Mouse (Mus musculus): ENCODE results near the gene Rrbp1.

Gene Rrbp1

DNA sequence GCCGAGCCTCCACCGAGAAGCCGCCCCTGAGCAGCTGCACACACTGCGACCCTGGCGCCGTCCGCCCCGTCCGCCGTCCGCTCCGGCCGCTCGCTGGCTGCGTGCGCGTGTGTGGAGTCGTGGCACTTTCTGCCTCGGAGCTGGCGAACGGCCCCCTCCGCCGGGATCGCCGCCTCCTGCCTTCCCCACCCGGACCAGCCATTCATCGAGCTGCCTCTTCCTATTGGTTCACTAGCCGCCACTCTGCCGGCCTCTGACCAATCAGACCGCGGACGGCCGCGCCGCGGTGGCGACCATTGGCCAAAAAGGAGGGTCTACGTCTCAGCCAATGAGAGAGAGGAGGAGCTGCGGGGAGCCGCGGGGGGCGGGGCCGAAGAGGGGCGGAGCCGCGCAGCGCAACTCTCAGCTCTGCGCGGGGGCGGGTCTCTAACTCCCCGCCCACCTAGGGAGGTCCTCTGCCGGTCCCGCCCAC lies at the start of gene Rrbp1:
Gene Rrbp1 (minus strand): TSS at position 184 of the 472 bp plus-strand sequence.
- in situ Hi-C loops (cut with MboI) = loop anchor here (25.0 kb wide), 1 partner anchor 201 kb away; no protein-coding TSS in a partner anchor

GRCm38 (mm10) chr2:144057735-144058134 lies 46.7 kb upstream of the Rrbp1 start:
- in situ Hi-C loops (cut with MboI) = no loop called here

DNA sequence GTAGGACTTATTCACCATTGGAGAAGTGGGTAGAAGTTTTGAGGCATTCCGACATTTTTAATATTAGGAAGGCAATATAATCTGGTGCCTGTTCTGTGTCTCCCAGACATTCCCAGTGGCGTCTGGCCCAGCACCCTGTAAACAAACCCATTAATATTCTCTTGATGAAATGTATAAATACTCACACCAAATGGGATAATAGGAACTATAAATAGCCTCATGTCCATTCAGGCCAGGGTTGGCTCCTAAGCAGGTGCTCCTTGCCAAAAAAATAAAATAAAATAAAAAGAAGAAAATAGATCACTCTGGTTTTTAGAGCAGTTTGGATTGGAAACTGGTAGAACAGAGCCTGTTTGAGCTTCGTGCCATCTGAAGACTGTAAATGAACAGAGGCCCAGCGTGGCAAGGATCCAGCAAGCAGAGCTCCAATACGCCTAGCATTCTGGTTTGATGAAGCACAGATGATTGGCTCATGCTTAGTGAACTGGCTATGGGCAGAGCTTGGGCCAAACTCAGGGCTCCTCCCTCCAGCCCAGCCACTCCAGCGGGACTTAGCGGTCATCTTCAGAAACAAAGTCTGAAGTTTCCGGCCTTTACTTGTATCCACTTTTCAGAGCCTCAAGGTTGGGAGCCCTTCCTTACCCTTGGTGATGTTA lies 41.5 kb upstream of the Rrbp1 start:
- in situ Hi-C loops (cut with MboI) = no loop called here

- in situ Hi-C loops (cut with MboI) = no loop called here
Measured at GRCm38 (mm10) chr2:144050861-144051260, 39.8 kb upstream of the Rrbp1 start.

- in situ Hi-C loops (cut with MboI) = no loop called here
Measured at GRCm38 (mm10) chr2:144050146-144050680, 39.1 kb upstream of the Rrbp1 start.

DNA sequence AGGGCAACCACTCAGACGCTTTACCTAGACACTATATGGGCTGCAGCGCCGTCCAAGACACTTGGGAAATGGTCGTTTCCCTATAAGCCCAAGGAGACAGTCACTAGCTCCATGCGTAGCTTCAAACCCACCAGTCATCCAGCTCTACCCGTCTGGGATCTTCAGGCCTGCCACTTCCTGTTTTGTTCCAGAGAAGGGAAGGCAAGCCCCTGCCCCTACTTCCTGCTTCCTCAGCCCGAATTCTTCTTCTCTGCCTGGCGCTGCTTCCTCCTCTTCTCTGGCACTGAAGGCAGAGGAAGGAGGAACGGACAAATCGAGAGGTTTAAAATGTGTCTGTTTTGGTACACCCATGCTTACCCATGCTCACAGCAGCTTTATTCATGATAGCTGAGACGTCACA lies 35.9 kb upstream of the Rrbp1 start:
- in situ Hi-C loops (cut with MboI) = no loop called here

- in situ Hi-C loops (cut with MboI) = no loop called here
Measured at GRCm38 (mm10) chr2:144045756-144046560, 34.9 kb upstream of the Rrbp1 start.

- in situ Hi-C loops (cut with MboI) = no loop called here
Measured at GRCm38 (mm10) chr2:144044726-144045125, 33.7 kb upstream of the Rrbp1 start.

DNA sequence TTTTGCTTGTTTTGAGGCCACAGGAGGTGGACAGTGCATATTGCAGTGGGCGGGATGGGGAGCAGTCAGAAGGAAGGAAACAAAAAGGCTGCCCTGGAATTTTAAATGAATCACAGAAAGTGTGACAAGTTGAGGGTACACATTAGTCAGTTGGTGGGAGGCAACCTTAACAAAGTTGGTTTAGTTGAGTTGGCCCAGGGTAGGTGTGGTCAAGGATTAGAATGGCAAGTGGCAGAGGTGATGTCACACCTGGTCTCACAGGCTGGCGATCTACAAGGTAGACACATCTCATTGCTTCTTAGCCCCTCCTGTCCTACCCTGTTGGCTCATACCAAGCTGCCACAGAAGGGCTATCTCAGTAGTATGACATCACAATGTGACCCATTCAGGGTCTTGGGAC lies 21.6 kb upstream of the Rrbp1 start, which contains the start of gene Banf2:
Gene Banf2 (plus strand): TSS at position 396 of the 400 bp plus-strand sequence.
- in situ Hi-C loops (cut with MboI) = no loop called here

GRCm38 (mm10) chr2:144030791-144031190 lies 19.7 kb upstream of the Rrbp1 start:
- in situ Hi-C loops (cut with MboI) = no loop called here

GRCm38 (mm10) chr2:144026456-144026855 lies 15.4 kb upstream of the Rrbp1 start:
- in situ Hi-C loops (cut with MboI) = no loop called here

DNA sequence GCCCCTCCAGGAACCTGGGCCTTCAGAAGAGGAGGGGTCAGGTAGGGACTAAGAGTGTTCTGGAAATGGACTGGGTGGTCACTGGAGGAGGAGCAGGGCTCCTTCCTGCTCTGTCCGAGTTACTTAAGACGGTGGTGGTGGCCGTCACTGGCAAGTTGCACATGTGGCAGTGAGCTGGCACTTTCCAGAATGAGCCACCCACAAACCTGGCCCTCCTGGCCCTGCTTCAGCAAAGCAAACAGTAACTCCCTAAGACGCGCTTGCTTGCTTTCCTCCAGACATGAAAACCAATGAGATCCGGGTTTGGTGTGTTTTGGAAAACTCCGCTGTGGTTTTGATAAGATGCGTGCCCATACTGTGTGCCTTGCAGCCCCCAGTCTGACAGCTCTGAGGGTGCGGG lies 14.3 kb upstream of the Rrbp1 start:
- in situ Hi-C loops (cut with MboI) = no loop called here

DNA sequence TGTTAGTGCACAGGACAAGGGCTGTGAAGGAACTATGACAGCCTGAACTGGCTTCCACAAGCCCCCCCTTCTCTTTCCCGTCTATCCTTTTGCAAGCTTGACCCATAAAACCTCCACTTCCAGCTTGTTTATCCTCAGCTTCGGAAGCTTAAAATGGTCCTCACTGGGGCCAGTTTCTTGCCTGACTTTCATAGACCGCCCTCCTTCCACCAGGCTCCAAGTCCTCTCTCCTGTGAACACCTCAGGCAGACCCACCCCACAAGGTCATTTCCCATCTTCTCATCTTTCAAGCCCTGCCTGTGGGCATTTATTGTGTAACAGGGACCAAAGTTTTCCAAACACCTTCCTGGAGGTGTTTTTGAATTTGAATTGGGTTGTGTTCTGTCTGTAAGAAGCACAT lies 11.4 kb upstream of the Rrbp1 start:
- in situ Hi-C loops (cut with MboI) = loop anchor here (25.0 kb wide), 1 partner anchor 190 kb away; no protein-coding TSS in a partner anchor

GRCm38 (mm10) chr2:144019971-144020370 lies 8.9 kb upstream of the Rrbp1 start:
- in situ Hi-C loops (cut with MboI) = loop anchor here (25.0 kb wide), 1 partner anchor 192 kb away; no protein-coding TSS in a partner anchor

- in situ Hi-C loops (cut with MboI) = loop anchor here (25.0 kb wide), 1 partner anchor 196 kb away; no protein-coding TSS in a partner anchor
Measured at GRCm38 (mm10) chr2:144015861-144016260, 4.8 kb upstream of the Rrbp1 start.

- in situ Hi-C loops (cut with MboI) = loop anchor here (25.0 kb wide), 1 partner anchor 198 kb away; no protein-coding TSS in a partner anchor
Measured at GRCm38 (mm10) chr2:144014481-144014880, 3.4 kb upstream of the Rrbp1 start.

DNA sequence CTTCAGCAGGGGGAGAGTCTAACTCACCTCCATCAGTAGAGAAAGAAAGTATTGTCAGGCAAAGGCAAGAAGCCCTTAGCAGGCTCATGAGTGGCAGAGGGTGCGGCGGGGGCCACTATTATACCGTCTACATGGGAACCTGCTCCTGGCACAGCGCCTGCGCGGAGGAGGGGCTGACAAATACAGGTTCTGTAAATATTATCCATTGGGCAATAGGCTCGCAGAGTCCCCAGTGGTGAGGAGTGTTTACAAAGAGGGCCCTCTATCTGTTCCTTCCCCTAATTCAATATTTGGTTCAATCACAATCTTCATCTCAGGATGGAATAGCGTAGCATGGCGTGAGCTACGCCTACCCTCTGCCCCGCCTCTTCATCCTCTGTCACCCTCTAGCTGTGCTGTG lies 3.0 kb upstream of the Rrbp1 start:
- in situ Hi-C loops (cut with MboI) = loop anchor here (25.0 kb wide), 1 partner anchor 198 kb away; no protein-coding TSS in a partner anchor

DNA sequence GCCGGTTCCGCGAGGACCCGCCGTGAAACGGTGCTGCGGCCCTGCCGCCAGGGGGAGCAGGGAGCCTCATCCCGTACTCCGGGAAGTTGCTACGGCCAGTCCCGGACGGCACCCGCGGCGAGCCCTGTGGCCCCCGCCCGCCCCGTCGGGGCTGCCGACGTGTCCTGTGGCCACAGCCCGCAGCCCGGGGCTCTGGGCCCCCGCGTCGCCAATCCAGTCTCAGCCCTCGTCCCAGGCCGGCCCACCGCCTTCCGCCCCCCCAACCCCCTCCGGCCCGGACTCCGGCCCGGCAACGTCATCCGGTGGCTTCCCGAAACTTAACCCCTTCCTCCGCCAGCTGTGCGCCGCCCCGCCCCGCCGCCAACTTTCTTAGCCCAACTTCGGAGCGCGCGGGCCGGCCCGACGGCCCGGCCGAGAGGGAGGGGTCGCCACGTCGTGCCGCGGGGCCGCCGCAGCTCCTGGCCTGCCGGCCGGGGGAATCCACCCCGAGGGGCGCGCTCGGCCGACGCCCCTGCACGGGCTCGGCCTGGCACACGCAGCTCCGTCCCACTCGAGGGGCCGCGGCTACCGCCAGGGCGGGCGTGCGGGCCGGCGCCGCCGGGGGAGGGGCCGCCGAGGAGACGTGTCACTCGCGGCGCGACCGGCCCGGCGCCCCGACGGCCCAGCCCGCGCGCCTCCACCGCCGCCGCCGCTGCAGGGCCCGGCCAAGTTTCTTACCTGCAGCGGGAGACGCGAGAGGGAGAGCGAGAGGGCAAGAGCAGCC lies 600 bp downstream of the Rrbp1 start:
- in situ Hi-C loops (cut with MboI) = loop anchor here (25.0 kb wide), 1 partner anchor 202 kb away; no protein-coding TSS in a partner anchor

DNA sequence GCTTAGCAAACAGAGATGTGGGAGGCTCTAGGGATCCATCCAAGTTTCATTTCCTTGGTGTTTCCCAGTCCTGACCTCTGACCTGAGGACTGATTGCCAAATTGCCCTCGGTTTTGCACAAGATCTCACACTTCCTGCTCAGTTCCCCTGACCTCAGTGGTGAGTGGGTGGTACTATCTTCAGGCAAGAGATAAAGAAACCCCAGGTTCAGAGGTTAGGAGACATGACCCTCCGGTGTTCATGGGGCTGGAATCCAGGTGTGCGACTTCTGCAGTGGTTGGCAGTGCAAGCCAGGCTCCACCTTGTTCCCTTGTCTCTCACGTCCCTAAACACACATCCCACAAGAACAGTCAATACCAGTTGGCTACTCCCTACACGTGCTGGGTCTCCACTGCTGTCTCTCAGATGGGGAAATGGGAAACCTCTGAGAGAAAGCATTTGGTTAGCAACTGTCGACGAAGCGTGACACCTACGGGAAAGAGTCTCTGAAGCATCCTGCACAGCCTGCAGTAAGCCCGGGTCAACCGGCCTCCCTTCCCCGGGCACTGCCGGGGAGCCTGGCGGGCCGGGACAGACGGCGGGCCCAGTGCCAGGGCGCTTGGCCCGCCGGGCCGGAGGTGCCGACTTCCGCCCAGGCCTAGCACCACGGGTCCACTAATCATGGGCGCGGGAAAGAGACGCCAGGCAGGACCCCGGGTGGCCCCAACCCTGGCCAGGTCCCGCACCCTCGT lies 1.3 kb downstream of the Rrbp1 start:
- in situ Hi-C loops (cut with MboI) = loop anchor here (10.0 to 25.0 kb wide), 2 partner anchors 203 to 275 kb away; no protein-coding TSS in a partner anchor

DNA sequence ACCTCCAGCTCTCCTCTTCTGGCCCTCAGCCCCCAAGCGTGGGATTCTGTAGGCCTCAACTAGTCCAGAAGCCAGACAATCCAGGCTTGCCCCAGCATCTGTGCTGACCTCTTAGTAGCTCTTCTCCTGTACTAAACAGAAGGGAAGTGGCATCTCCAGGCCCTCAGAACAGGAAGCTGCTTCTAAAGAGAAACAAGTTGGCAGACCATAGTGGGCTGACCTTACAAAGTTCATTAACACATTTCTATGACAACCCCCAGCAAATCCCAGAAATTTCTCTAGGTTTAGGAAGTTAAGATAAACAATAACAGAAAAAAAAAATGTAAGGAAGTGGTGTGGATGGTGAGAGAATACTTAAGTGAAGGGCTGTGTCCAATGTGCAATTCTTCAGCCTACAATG lies 2.0 kb downstream of the Rrbp1 start:
- in situ Hi-C loops (cut with MboI) = loop anchor here (10.0 to 25.0 kb wide), 2 partner anchors 203 to 276 kb away; no protein-coding TSS in a partner anchor

DNA sequence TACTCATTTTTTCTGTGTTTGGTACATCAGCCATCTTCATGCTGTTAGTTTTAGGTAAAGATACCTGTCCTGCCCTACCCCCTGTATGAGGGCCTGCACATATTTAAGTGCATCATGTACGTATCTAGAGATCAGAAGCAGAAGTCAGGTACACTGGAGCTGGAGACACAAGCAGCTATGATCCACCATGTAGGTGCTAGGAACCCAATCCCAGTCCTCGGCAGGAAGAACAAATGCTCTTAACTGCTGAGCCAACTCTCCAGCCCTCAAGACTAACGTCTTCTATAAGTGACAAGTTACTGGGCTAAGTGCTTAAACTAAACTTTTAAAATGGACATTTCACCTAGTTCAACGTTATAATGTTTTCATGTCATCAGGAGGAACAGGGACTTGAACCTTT lies 3.9 kb downstream of the Rrbp1 start:
- in situ Hi-C loops (cut with MboI) = loop anchor here (10.0 to 25.0 kb wide), 2 partner anchors 205 to 278 kb away; no protein-coding TSS in a partner anchor
